Mouse (Mus musculus): ENCODE results near the gene Jazf1. TPM values are rescaled to one million over a fixed set of nuclear protein-coding genes. Genes with fewer than 3 reads are reported as not detected.

The Jazf1 gene
- polyA plus RNA-seq, 1 experiment from 2014 or later, result 56.4 TPM

DNA sequence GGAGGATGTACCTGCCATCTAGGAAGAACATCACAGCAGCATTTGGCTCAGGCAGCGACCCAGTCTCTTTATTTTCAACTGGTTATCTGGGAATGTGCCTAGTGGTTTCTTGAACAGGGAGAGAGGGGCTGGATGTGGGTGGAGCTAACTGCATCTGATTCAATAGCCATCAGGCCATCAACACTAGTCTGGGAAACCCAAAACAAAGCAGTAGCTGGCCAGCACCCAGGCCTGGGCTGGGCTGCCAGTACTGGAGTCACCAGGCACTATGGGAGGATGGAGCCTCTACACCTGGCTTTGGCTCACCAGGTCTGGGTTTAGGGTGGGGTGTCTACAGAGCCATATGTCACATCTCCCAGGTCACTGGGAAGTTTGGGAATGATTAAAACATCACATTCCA is 271.7 kb downstream of the Jazf1 start:
- Histone ChIP-seq H3K4me1 (ENCODE audit: control insufficient read depth, insufficient read depth, low read depth, low read length) (peaks cover 16% of the 10 kb centered on the region), H3K27ac (ENCODE audit: low read depth, low read length) (no peak overlapping the region; the same call in 1 of the 2 replicates), H3K27me3 (replicated peaks; ENCODE audit: control insufficient read depth, insufficient read depth, low read length) (no peaks in the 10 kb centered on the region), H3K9me3 (ENCODE audit: control insufficient read depth, low read length) (no peaks in the 10 kb centered on the region), H3K4me2 (ENCODE audit: low read length) (no peak overlapping the region), H3K36me3 (ENCODE audit: control insufficient read depth, insufficient read depth, low read length) (no peaks in the 10 kb centered on the region), H3K9ac (ENCODE audit: low read depth, low read length) (no peak overlapping the region), H3K4me3 (ENCODE audit: low read length) (no peak overlapping the region)
- 65% methylated on average over 1 of the region's 1 CpGs for WGBS
- peak; percentile 77 for ATAC-seq

DNA sequence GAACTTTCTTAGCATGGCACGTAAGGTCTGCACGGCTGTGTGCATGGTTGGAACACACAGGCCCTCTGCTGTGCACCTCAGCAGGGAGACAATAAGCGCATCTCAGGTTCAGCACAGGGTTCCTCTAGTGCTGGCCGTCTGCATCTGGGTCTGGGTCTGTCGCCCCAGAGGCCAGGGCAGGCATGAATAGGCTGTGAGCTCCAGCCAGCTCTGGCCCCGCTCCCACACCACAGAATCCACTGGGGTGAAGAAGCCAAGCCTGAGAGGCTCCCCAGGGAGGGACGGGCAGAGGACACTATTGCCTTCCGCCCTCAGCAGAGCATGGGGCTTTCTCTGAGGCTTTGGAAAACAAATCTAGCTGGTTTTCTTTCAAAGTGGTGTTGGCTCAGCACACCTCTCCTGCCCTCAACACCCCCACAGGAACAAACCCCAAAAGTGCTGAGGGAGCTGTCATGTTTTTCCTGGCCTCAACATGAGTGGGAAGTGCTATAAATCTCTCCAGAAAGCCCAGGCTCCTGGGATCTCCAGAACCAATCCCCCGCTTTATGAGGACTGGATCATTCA is 272.3 kb downstream of the Jazf1 start:
- Histone ChIP-seq H3K4me1 (ENCODE audit: control insufficient read depth, insufficient read depth, low read depth, low read length) (peaks cover 16% of the 10 kb centered on the region), H3K4me2 (ENCODE audit: low read length) (no peak overlapping the region), H3K9ac (ENCODE audit: low read depth, low read length) (no peak overlapping the region), H3K36me3 (ENCODE audit: control insufficient read depth, insufficient read depth, low read length) (no peaks in the 10 kb centered on the region), H3K27me3 (replicated peaks; ENCODE audit: control insufficient read depth, insufficient read depth, low read length) (no peaks in the 10 kb centered on the region), H3K4me3 (ENCODE audit: low read length) (no peak overlapping the region), H3K9me3 (ENCODE audit: control insufficient read depth, low read length) (no peaks in the 10 kb centered on the region), H3K27ac (ENCODE audit: low read depth, low read length) (peak overlapping the region; percentile 62)
- peak; percentile 72 for ATAC-seq
- WGBS, result 55% methylated on average over 9 of the region's 9 CpGs

DNA sequence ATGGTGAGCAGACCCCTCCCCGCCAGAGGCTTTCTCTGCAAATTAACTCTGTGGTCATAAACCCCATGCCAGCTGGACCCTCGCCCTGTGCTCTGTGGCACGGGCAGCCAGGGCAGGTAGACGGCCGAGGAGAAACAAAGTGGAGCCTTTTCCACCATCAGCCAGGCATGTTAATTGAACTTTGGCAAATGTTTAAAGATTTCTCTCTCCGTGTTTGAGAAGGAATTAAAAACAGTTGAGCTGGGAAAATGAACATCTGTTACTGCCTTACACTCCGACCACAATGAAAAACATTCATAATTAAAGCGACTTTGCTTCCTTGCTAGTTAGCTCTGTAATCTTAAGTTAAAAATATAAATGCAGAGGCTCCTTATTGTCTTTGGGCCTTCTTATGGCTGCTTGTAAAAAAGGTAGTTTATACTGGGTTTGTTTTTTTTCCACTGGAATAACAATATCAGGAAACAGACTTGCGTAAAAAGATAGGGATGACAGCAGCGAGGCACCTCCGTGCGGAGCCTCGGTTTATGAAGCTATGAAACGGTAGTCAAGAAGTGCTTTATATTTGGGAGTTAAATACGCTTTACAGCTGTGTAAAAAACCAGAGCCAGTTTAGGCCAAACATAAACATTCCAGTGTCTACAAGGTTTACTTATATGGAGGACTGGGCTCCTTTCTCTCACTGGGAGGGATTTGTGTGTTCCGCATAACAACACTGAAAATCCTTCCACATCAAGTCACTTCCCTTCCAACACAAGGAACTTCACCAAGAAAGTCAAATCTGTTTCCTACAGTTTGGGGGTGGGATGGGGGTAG is 273.2 kb downstream of the Jazf1 start:
- 53% methylated on average over 16 of the region's 16 CpGs for WGBS
- peak overlapping the region; percentile 62 for H3K27ac ChIP-seq (ENCODE audit: low read depth, low read length)

DNA sequence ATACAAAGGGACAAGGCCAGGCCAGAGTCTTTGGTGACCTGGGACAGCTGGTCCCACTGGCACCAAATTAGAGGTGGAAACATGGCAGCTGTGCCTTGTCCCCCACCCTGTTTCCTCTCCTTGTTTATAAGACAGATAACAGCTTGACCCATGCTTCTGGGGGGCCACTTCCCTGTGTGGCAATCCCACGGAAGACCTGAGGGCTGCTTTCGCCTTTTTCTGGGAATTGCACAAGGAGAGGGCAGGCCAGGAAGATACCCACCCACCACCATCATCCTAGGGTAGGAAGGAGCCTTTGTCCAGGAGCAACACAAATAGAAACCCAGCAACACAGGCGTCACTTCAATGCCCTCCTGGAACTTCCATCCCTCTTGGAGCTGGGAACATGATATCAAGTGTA is 276.0 kb downstream of the Jazf1 start:
- Histone ChIP-seq H3K4me2 (ENCODE audit: low read length) (no peak overlapping the region), H3K27me3 (replicated peaks; ENCODE audit: control insufficient read depth, insufficient read depth, low read length) (no peaks in the 10 kb centered on the region), H3K36me3 (ENCODE audit: control insufficient read depth, insufficient read depth, low read length) (no peaks in the 10 kb centered on the region), H3K4me1 (ENCODE audit: control insufficient read depth, insufficient read depth, low read depth, low read length) (peaks cover 18% of the 10 kb centered on the region), H3K9me3 (ENCODE audit: control insufficient read depth, low read length) (no peaks in the 10 kb centered on the region), H3K9ac (ENCODE audit: low read depth, low read length) (no peak overlapping the region), H3K27ac (ENCODE audit: low read depth, low read length) (no peak overlapping the region), H3K4me3 (ENCODE audit: low read length) (no peak overlapping the region)
- WGBS, result 83% methylated on average over 3 of the region's 3 CpGs
- no peak for ATAC-seq

More for the DNA sequence above, 273.2 kb downstream of the Jazf1 start:
- Histone ChIP-seq H3K9me3 (ENCODE audit: control insufficient read depth, low read length) (no peaks in the 10 kb centered on the region), H3K36me3 (ENCODE audit: control insufficient read depth, insufficient read depth, low read length) (no peaks in the 10 kb centered on the region), H3K4me2 (ENCODE audit: low read length) (no peak overlapping the region), H3K27me3 (replicated peaks; ENCODE audit: control insufficient read depth, insufficient read depth, low read length) (no peaks in the 10 kb centered on the region), H3K4me1 (ENCODE audit: control insufficient read depth, insufficient read depth, low read depth, low read length) (peaks cover 17% of the 10 kb centered on the region), H3K4me3 (ENCODE audit: low read length) (no peak overlapping the region), H3K9ac (ENCODE audit: low read depth, low read length) (no peak overlapping the region)
- no peak for ATAC-seq

DNA sequence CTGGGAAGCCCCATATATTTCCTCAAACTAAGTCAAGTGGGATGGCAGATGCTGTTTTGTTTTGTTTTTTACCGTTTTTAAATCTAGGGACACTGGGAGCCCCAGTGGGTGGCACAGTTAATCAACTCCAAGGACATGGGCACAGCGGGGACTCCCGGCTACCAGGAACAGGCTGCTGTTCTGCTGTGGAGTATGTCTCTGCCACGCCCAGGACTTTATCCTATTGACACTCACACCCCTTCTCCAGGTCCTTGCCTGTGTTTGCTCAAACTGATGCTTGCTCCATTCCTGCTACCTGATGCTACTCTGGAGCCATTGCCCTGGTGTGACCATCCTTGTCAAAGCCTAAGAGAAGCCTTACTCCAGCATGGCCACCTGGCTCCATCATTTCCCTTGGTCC is 277.6 kb downstream of the Jazf1 start:
- Histone ChIP-seq H3K4me1 (ENCODE audit: control insufficient read depth, insufficient read depth, low read depth, low read length) (peaks cover 13% of the 10 kb centered on the region), H3K4me2 (ENCODE audit: low read length) (no peak overlapping the region), H3K4me3 (ENCODE audit: low read length) (no peak overlapping the region), H3K27ac (ENCODE audit: low read depth, low read length) (no peak overlapping the region), H3K9ac (ENCODE audit: low read depth, low read length) (no peak overlapping the region), H3K36me3 (ENCODE audit: control insufficient read depth, insufficient read depth, low read length) (no peaks in the 10 kb centered on the region), H3K9me3 (ENCODE audit: control insufficient read depth, low read length) (no peaks in the 10 kb centered on the region), H3K27me3 (replicated peaks; ENCODE audit: control insufficient read depth, insufficient read depth, low read length) (no peaks in the 10 kb centered on the region)
- ATAC-seq, result no peak
- 76% methylated on average over 4 of the region's 4 CpGs for WGBS

DNA sequence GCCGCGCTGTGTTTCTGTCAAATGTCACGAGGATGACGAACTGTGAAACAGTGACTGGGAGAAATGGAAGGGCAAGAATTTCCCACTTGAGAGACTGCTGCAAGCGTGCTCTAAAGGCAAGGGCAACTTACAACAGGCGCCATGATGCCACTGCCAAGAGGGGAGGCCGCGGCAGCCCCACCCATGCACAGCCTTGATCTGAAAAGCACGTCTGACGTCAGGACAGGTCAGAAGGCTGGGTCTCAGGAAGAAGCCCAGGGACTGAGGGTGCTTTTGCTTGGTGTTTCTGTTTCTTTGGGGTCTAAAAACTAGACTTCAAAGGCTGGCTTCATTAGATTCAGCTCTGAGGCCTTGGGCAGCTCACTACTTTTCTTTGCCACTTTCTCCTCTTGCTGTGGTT is 278.1 kb downstream of the Jazf1 start:
- no peak overlapping the region for H3K4me2 ChIP-seq (ENCODE audit: low read length)
- 69% methylated on average over 10 of the region's 10 CpGs for WGBS
- peaks cover 10% of the 10 kb centered on the region for H3K4me1 ChIP-seq (ENCODE audit: control insufficient read depth, insufficient read depth, low read depth, low read length)
- H3K36me3 ChIP-seq (ENCODE audit: control insufficient read depth, insufficient read depth, low read length), result no peaks in the 10 kb centered on the region
- no peak overlapping the region for H3K4me3 ChIP-seq (ENCODE audit: low read length)
- ATAC-seq, result no peak
- H3K9me3 ChIP-seq (ENCODE audit: control insufficient read depth, low read length), result no peaks in the 10 kb centered on the region
- H3K9ac ChIP-seq (ENCODE audit: low read depth, low read length), result no peak overlapping the region
- H3K27ac ChIP-seq (ENCODE audit: low read depth, low read length), result no peak overlapping the region
- H3K27me3 ChIP-seq (replicated peaks; ENCODE audit: control insufficient read depth, insufficient read depth, low read length), result no peaks in the 10 kb centered on the region

DNA sequence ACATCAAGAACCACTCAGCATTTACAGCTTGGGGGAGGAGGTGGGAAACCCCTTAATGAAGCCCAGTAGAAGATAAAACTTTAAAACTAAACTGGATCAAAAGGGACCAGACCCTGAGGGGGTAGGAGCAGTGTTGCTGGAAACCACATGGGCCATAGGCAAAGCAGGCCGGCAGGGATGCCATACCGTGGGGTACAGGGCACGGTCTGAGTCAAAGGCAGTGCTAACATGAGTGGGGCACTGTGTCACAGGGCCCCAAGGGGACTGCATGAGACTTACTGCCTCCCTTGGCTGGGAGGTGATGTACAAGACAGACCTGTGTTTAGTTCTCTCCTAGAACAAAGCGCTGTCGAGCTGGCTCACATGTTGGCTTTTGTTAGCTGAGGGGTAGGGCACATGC is 288.9 kb downstream of the Jazf1 start:
- no peak overlapping the region for H3K27ac ChIP-seq (ENCODE audit: low read depth, low read length)
- no peaks in the 10 kb centered on the region for H3K36me3 ChIP-seq (ENCODE audit: control insufficient read depth, insufficient read depth, low read length)
- WGBS, result 86% methylated on average over 5 of the region's 5 CpGs
- H3K4me1 ChIP-seq (ENCODE audit: control insufficient read depth, insufficient read depth, low read depth, low read length), result no peaks in the 10 kb centered on the region
- no peaks in the 10 kb centered on the region for H3K27me3 ChIP-seq (replicated peaks; ENCODE audit: control insufficient read depth, insufficient read depth, low read length)
- no peak overlapping the region for H3K4me2 ChIP-seq (ENCODE audit: low read length)
- H3K9ac ChIP-seq (ENCODE audit: low read depth, low read length), result no peak overlapping the region
- ATAC-seq, result no peak
- H3K9me3 ChIP-seq (ENCODE audit: control insufficient read depth, low read length), result no peaks in the 10 kb centered on the region
- H3K4me3 ChIP-seq (ENCODE audit: low read length), result no peak overlapping the region

DNA sequence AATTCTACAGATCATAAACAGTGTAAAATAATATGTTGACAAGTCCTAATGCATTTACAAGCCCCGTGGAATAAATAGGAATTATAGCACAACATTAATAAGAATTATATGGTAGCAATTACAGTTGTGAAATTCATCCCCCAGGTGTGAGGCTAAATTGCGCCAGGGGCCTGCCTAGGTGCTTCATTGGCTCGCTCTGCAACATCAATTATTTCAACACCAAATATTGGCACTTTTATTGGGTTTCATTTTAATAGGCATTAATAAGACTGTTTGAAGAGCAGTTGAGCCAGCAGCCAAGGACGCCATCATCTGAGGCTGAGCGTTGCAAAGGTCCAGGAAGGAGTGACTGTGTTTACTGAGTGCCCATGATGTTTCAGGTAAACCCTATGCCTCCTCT is 289.9 kb downstream of the Jazf1 start:
- H3K4me2 ChIP-seq (ENCODE audit: low read length), result no peak overlapping the region
- H3K36me3 ChIP-seq (ENCODE audit: control insufficient read depth, insufficient read depth, low read length), result no peaks in the 10 kb centered on the region
- H3K9me3 ChIP-seq (ENCODE audit: control insufficient read depth, low read length), result no peaks in the 10 kb centered on the region
- no peak overlapping the region for H3K9ac ChIP-seq (ENCODE audit: low read depth, low read length)
- no peaks in the 10 kb centered on the region for H3K27me3 ChIP-seq (replicated peaks; ENCODE audit: control insufficient read depth, insufficient read depth, low read length)
- ATAC-seq, result no peak
- no peak overlapping the region for H3K27ac ChIP-seq (ENCODE audit: low read depth, low read length)
- no peak overlapping the region for H3K4me3 ChIP-seq (ENCODE audit: low read length)
- H3K4me1 ChIP-seq (ENCODE audit: control insufficient read depth, insufficient read depth, low read depth, low read length), result no peaks in the 10 kb centered on the region
- 84% methylated on average over 5 of the region's 5 CpGs for WGBS

DNA sequence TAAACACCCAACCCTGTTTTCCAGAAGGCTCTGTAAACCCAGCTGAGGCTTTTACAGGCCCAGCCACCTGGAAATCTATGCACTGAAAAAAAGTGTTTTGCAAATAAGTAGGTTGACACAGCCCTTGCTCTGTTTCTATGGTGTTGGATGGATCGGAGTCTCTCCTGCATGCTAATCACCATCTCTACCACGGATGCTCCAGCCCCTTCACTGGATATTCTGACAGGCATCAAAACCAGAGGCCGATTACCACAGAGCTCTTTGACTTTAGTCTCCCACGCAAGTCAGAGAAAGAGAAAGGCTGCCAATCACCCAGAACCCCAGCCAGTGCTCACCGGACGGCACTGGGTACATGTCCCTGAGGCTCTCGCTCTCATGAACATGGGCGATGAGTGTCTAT is 291.4 kb downstream of the Jazf1 start:
- Histone ChIP-seq H3K27me3 (replicated peaks; ENCODE audit: control insufficient read depth, insufficient read depth, low read length) (no peaks in the 10 kb centered on the region), H3K4me3 (ENCODE audit: low read length) (no peak overlapping the region), H3K9me3 (ENCODE audit: control insufficient read depth, low read length) (no peaks in the 10 kb centered on the region), H3K9ac (ENCODE audit: low read depth, low read length) (no peak overlapping the region), H3K36me3 (ENCODE audit: control insufficient read depth, insufficient read depth, low read length) (no peaks in the 10 kb centered on the region), H3K4me1 (ENCODE audit: control insufficient read depth, insufficient read depth, low read depth, low read length) (no peaks in the 10 kb centered on the region), H3K4me2 (ENCODE audit: low read length) (no peak overlapping the region), H3K27ac (ENCODE audit: low read depth, low read length) (no peak overlapping the region)
- WGBS, result 73% methylated on average over 8 of the region's 8 CpGs
- 0 out of 2 replicates have a peak, but pooled peaks have one; percentile 37 for ATAC-seq

Data from hindbrain, embryonic 16.5 days (tissue).